Mouse (Mus musculus): ENCODE data around the gene Nfu1. TPM values are rescaled to one million over a fixed set of nuclear protein-coding genes. Genes with fewer than 3 reads are reported as not detected.

The Nfu1 gene
- 10 to 100 TPM; 72.8 to 77.8 TPM for total RNA-seq (2021)

DNA sequence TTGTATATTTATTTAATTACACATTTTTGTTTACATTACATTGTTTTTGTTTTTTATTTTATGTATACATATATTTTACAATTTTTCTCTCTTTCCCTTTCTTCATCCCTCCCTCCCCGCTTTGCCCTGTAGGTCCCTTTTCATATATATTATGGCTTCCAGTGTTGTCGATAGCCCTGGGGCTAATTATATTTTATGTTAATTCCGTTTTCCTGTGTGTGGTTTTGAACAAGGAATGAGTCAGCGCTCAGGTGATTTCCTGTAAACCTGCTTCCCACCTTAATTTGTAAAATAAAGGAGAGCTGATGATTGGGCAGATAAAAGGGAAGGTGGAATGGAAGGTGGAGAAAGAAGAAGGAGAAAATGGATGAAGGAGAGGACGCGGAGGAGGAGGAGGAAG, at the start of gene Nfu1:
Nfu1 (plus strand) TSS at position 350 of the 400 bp plus-strand sequence.
- intact Hi-C loops (cut with DNase I) = no loop called here
- no peak for DNase-seq

DNA sequence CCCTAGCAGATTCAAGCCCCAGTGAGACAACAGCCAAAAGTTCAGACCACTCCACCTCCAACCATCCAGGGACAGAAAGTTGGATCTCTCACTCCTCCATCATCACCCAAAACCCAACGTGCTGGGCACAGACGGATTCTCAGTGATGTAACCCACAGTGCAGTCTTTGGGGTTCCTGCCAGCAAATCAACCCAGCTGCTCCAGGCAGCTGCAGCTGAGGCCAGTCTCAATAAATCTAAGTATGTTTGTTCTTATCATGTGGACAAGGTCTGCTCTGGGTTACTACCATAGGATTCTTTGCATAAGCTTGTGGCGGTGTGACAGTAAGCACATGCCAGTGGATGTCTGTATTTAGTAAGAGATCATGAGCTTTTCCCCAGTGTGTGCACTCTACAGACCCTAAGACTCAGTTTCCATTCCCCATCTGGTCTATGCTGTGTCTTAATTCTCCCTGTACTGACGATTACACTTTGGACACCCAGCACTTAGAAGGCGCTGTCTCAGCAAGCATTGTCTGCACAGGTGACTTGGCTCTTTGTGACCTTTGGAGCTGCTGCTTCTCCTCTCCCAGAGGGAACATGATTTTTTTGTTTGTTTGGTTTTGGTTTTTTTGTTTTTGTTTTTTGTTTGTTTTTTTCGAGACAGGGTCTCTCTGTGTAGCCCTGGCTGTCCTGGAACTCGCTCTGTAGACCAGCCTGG, 44.9 kb upstream of the Nfu1 start:
- DNase-seq = no peak

DNA sequence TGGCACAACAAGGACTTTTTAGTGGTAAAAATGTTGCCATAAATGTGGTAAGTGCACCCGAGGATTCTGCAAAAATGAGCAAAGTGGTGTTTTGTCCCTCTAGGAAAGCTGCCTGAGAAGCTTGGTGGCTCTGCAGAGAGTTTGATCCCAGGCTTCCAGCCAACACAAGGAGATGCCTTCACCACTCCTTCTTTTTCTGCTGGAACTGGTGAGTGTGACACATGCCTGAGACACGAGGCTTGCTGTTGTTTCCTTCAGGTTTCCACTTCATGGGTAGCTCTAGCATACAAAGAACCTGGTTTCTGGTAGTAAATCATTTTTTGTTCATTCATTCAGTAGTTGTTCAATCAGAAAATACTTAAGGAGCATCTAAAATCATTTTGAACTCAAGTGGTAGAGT, 41.9 kb upstream of the Nfu1 start:
- no peak for DNase-seq
- intact Hi-C loops (cut with DNase I) = no loop called here

More for the DNA sequence above, 44.9 kb upstream of the Nfu1 start:
- intact Hi-C loops (cut with DNase I) = no loop called here

DNA sequence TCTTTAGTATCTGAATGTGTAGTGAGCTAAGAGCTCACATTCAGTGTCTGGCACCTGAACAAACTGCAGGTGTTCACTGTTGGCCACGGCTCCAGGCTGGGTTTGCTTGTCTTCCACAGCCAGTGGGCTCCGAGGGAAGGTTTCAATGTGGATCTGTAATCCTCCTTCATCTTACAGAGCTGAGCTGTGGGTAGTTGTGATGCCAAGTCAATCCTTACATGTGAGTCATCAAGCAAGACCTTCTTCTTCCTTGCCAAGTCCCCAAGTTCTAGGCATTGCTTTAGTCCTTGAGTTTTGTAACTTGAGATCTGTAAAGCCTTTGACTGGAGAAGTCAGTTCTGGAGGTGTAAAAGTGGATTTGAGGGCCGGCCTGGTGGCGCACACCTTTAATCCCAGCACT, 35.1 kb upstream of the Nfu1 start:
- DNase-seq = no peak
- intact Hi-C loops (cut with DNase I) = no loop called here

DNA sequence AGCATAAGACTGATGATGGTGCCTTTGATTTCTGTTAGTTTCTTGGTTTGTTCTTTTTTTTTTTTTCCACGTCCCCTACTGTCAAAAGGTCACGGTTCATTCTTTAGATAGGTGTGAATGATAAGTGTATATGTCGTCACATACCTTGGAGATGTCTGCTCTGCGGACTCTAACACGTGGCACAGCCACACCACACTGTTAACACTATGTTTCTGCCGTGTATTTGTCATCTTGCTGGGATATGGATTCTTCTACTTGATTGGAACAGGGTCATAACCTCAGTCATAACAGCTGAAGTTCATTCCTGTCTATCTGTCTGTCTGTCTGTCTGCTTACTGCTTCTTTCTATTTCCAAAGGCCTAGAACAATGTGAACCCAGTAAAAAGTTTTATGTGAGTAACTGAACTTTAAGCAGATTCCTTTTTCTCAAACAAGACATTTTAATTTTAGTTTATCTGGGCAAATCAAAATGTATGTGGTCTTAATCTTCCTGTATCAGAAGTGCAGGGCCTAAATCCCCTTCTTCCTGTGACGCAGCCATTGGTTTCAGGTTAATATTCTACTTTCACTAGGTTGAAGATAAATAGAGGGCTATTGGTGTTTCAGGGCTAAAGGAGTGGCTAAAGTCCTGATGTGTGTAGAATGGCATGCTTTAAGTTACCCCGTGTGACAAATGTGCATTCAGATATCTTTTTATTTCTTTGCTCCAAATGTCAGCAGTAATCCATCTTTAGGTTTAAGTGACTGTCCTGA, 30.7 kb upstream of the Nfu1 start:
- intact Hi-C loops (cut with DNase I) = no loop called here
- DNase-seq = no peak

DNA sequence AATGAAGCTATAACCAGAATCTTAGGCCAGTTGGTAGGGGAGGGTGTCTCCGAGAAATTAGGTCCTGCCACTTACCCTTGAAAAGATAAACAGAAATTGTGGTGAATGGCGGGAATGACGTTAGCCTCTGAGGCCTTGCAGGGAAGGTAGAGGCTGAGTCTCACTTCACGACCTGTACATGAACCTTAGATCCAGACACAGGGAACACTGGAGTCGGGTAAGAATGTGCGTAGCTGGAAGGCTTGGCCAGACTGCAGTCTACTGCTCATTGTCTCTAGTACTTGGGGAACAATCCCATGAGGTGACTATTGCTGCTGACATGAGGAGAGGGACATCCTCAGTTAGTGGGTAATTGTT, 30.1 kb upstream of the Nfu1 start:
- no peak for DNase-seq
- intact Hi-C loops (cut with DNase I) = no loop called here

DNA sequence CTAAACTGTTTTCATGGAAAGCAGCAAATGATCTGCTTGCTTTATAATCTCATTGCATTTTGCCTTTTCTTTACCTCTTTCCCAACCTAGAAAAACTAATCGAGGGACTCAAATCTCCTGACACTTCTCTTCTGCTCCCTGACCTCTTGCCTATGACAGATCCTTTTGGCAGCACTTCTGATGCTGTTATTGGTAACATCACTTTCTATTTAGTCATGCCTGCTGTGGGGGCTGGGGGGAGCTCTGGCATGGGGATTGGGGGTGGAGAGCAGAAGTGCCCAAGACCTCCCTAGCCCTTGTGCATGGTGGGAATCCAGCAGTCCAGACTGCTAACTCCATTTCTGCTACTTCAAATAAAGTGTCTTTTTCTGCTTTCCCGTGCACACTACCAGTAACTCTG, 27.8 kb upstream of the Nfu1 start:
- intact Hi-C loops (cut with DNase I) = no loop called here
- DNase-seq = no peak

DNA sequence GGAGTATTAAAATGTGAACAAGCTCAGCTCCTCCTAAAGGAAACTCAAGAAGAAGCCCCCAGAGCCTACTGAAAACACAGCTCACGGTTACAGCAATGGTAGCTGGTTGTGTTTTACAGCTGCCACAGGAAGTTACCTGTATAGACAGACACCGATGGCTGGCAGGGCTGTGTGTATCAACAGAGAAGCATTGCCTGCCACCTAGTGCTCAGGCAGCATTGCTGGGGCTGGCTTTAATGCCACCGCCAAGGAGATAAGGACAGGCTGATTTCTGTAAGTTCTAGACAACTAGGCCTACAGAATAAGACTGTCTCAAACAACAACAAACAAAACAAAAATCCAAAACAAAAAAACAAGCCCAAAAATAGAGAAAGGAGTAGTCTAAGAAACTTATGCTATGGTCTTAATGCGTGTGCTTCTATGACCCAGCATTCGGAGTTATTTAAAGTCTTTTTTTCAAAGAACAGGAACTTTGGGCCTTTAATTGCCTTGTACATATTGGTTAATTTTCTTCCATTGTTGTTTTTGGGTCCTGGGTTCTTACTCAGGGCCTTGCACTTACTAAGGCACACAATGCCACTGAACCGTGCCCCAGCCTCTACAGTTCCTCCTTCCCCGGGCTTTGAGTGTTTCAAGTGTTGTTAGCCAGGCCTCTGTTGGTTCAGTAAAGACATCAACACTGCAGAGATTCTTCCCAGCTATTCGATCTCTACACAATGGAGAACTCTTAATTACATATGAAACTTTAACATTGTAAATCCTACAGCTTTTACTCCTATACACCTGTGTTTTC, 23.5 kb upstream of the Nfu1 start:
- intact Hi-C loops (cut with DNase I) = no loop called here
- no peak for DNase-seq

DNA sequence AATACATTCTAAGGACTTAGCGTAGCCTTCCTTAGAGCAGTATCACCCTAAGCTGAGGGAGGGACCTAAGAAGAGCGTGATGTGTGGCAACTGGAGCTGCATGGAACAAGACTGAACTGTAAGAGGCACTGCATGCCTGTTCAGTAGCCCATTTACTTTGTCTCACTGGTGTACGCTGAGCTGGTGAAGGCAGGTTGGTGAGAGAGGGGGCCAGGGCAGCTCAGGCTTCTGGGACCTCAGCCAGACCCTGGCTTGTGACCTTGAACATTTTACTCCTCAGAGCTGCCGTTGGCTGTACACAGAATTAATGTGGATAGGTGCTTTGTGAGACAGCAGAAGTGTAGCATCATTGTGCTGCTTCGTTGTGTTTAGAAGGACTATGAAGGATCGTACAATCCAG, 19.5 kb upstream of the Nfu1 start:
- intact Hi-C loops (cut with DNase I) = no loop called here
- peak; percentile 72 to 78 for DNase-seq

DNA sequence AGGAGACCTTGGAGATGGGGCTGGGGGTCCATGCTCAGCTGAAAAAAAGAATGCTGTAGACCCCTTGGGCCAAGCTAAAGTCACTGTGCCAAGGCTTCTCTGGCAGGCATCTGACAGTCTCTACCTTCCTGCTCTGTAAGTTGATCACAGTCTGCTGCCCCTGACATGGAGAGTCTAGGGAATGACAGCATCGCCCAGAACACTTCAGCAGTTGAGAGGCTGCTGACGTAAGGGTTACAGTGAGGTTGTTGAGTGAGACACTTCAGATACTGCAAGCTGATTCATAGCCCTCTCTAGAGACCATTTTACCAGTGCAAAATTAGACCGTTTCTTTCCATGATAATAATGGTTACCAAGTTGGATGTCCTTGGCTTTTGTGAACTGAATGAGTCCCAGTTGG, 18.0 kb upstream of the Nfu1 start:
- intact Hi-C loops (cut with DNase I) = no loop called here
- DNase-seq = peak; percentile 51 to 69

DNA sequence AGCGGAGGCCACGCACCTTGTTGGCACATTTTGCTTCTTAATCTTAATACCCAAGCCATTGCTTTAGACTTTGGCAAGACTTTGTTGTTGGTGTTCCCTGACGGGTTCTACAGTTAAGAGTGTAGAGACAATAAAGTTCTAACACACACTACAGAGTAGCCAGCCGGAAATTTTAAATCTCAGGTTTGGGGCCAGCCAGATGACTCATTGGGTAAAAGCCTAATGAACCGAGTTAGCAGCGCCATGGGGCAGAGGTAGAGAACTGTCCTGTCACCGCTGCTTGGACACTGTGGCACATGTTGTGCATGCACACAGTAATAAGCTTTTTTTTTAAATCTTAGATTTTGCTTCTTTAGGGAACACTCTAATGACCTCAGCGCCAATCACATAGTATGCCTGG, 16.7 kb upstream of the Nfu1 start:
- no peak for DNase-seq
- intact Hi-C loops (cut with DNase I) = no loop called here

DNA sequence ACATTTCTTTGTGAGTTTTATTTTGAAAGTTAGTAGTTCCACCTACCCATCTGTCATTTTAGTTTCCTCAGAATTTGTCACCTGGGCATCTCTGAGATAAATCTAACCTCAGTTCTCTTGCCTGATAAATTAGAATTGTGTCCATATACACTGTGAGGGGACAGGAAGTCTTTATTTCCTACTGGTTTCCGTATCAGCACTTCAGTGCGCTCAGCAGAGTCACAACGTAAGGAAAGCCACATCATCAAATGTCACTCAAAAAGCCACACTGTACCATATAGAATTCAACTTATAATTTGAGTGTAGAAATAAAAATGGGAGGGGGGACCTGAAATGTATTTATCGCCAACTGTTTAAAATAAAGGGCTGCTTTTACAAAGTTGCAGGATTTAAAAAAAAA, 14.8 kb upstream of the Nfu1 start:
- intact Hi-C loops (cut with DNase I) = no loop called here
- DNase-seq = no peak

DNA sequence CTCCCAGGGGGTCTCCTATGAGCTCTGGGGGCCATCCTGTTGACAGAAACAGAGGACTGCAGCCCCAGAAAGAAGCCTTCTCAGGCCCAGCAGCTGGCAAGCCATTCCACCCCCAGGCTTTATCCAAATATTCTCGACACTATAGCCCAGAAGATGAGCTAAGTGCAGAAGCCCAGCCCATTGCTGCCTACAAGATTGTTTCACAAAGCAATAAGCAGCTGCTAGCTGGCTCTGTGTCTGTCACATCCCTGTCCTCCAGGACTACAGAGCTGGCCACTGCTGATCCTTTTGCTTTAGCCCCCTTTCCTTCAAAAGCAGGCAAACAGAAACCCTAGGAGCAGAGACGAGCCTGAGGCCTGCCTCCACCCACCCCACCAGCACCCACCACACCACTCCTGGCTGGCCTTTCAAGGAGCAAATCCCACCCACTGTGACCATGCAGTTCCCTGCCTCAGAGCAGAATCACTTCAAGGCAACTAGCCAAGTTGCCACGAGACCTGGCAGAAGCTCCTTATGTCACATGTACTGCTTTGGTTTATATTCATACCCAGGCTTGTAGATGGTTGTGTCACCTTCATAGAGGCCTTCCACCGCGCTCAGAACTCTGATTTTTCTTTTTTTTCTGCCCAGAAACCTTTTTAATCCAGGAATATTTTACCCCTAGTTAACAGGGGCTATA, 12.3 kb upstream of the Nfu1 start:
- intact Hi-C loops (cut with DNase I) = no loop called here
- peak; percentile 79 to 82 for DNase-seq

DNA sequence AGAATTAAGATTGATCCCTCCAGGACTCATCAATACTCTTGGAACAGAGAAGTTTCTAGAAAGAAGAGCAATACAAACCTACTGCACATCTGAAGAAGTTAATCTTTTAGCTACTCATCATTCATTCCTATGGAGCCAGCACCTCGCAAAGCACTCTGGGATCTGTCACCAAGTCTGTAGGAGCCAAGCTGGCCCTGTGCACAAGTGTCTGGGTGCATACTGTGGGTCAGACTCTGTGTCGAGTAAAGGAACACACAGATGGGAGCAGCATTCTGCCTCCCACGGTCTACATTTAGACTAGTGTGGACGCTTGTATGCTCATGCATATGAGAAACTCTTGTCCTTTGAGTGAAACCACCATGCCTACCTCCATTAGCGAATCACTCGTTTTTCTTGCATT, 11.7 kb upstream of the Nfu1 start:
- intact Hi-C loops (cut with DNase I) = no loop called here
- peak; percentile 15 to 25 for DNase-seq

DNA sequence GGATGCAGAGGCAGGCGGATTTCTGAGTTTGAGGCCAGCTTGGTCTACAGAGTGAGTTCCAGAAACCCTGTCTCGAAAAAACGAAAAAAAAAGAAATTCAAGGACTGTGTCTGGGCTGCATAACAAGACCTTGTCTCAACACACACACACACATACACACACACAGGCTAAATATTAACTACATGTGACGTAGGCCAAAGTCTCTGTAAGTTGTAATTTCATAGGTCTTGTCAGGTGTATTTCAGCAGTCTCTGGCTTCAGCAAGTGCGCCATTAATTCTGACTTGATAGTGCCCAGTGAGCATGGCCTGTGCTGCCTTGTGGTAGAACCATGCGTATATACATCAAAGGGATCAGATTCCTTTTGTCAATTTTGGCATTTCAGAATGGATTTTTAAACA, 7.0 kb upstream of the Nfu1 start:
- intact Hi-C loops (cut with DNase I) = loop anchor here (5.0 kb wide), 1 partner anchor 185 kb away; no protein-coding TSS in a partner anchor

DNA sequence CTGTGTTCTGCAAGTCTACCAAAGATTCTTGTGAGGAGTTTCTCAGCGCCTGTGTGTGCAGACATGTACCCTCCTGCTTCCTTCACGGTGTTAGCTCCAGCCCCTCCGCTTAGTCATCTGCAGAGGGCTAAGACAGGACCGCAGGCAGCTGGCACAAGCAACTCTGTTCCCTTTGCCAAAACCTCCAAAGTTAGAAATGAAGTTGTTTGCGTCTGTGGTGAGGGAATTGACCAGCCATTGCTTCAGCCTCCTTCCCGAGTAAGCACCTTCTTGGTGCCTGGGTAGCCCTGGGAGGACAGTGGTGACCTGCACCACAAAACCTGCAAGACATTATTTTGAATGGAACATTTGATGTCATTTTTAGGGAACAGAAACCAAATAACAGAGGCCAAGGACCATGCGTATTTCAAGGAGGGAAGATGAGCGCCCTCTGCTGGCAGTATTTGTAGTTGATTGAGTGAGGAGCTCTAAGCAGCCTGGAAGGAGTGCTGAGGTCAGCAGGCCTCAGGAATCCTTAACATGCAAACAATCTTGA, 6.4 kb upstream of the Nfu1 start:
- intact Hi-C loops (cut with DNase I) = loop anchor here (5.0 kb wide), 1 partner anchor 185 kb away; no protein-coding TSS in a partner anchor

More for the DNA sequence above, 7.0 kb upstream of the Nfu1 start:
- DNase-seq = no peak

DNA sequence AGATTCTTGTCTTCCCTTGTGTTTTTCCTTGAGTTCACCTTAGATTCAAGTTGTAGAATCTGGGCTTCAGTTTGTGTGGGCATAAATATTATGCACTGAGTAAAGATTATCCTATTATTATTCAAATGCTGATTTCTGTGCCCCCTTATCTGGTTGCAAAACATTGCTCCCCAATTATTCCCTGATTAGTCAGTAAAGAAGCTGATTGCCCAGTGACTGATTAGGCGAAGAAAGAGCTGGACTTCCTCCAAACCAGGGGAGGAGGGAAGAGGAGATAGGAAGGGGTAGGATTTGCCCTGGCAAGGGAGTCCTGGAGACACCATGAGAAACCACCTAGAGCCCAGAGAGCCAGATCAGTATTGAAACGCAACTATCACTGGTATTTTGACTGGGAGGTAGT, 4.9 kb upstream of the Nfu1 start:
- intact Hi-C loops (cut with DNase I) = loop anchor here (5.0 kb wide), 1 partner anchor 187 kb away; no protein-coding TSS in a partner anchor
- no peak for DNase-seq

More for the DNA sequence above, 6.4 kb upstream of the Nfu1 start:
- DNase-seq = peak; percentile 88 to 93

DNA sequence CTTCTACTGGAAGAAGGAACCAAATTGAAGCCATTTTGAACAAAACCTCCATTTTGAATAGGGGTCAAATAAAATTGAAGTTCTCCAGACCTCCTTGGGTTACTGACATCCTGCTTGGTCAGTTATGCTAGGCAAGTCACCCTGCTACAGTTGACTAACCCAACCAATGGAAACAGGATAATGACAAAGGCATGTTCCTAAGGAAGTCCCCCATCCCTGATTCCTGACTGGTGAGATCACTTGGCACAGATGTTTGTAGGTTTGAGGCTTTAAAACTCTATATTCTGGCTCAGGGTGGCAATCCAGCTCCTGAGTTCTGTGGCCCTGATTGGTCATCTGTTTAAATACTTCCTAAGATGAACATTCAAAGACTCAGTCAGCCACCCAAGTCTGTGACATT, 3.5 kb upstream of the Nfu1 start:
- DNase-seq = no peak
- intact Hi-C loops (cut with DNase I) = no loop called here

DNA sequence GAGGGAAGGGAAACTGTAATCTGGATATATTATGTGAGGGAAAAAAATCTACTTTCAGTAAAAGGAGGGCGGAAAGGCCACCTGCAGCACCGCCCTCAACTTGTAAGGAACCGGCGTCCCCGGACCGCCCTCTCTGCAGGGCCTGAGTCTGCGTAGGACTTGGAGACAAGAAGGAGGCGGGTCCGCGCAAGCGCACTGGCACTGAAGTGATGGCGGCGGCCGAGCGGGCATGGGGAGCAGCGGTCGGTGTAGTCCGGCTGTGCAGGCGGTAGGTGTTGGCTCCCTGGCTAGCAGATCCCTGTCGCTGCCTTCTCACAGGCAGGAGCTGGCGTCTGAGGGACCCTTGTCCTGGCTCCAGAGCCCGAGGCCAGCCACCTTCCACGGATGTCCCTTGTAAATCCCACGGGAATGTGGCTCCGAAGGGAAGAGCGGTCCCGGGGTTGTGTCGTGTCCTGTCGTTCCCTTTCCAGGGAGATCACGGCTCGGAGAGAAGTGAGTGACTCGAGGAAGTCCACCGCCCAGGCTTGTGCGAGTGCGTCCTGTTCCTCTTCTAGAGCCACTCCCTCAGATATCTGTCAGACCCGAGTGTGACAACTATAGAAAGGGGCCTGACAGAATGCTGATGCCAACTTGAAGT, 774 bp downstream of the Nfu1 start:
- DNase-seq = peak; percentile 95 to 97
- intact Hi-C loops (cut with DNase I) = loop anchor here (2.0 kb wide), 1 partner anchor 31 kb away; no protein-coding TSS in a partner anchor

DNA sequence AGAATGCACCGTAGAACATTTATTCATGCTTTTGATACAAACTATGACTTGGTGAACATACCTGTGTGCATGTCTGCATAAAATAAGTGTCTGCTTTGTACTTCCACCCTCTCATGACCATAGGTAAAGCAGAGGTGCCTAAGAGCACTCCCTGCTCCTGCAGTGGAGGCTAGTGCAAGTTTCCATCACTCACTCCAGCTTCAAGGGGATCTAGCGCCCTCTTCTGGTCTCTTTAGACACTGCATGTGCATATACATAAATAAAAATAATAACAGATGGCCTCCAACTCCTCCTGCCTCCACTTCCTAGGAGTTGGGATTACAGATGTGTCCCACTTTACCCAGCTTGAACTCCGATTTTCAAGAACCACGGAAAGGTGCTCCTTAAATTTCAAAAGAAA, 7.9 kb downstream of the Nfu1 start:
- DNase-seq = peak; percentile 26 to 65

More for the DNA sequence above, 7.9 kb downstream of the Nfu1 start:
- intact Hi-C loops (cut with DNase I) = no loop called here
